Mouse (Mus musculus): ENCODE measurements around the gene Zbtb7a.

Gene Zbtb7a

GRCm38 (mm10) chr10:81190236-81190911 is 55.4 kb downstream of the Zbtb7a start:
- no peak for DNase-seq (ENCODE audit: low spot score in 2 of 2)

DNA sequence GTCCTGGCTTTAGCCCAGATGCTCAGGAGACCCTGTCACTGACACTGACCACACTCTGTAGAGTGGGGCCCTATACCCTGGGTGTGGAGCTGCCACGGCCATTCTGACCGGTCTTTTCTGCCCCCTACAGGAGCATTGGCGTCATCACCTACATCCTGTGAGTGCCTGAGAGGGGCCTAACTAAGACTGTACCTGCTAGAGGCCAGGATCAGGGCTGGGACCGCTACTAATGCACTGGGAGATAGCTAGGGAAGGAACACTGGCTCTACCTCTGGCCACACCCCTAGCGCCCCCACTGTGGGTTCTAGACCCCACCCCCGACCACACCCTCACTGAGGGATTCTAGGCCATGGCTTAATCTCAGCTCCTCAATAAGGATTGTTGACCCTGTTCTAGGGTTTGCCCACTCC is 55.9 kb downstream of the Zbtb7a start:
- no peak for DNase-seq (ENCODE audit: low spot score in 2 of 2)

DNA sequence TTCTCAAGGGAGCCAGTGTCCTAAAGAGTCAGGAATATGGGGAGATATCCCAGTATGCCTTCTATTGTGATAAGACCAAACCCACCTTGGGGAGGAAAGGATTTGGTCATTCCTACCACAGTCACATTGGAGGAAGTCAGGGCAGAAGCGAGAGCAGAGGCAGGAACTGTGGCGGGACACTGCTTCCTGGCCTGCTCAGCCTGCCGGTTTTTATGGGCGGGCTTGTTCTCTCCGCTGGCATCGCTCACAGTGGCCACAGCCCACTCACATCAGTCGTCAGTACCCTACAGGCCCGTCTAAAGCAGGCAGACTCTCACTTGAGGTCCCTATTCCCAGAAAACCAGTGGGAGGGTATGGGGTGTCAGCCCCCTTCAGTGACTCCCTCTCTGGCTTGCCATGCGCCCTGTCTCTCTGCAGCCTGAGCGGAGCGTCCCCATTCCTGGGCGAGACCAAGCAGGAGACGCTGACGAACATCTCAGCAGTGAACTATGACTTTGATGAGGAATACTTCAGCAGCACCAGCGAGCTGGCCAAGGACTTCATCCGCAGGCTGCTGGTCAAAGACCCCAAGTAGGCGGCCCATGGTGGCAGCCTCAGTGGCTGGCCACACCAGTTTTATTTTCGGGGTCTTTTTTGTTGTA is 56.4 kb downstream of the Zbtb7a start:
- no peak for DNase-seq (ENCODE audit: low spot score in 2 of 2)

DNA sequence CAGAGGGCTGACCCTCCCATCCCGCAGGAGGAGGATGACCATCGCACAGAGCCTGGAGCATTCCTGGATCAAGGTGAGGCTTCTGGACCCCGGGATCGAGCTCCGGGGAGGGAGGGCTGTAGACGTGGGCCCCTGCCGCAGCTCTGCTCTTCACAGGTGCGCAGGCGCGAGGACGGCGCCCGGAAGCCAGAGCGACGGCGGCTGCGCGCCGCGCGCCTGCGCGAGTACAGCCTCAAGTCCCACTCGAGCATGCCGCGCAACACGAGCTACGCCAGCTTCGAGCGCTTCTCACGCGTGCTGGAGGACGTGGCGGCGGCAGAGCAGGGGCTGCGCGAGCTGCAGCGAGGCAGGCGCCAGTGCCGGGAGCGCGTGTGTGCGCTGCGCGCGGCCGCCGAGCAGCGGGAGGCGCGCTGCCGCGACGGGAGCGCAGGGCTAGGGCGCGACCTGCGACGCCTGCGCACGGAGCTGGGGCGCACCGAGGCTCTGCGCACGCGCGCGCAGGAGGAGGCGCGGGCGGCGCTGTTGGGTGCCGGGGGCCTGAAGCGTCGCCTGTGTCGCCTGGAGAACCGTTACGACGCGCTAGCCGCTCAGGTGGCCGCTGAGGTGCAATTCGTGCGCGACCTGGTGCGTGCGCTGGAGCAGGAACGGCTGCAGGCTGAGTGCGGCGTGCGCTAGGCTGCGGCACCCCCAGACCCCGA is 57.4 kb downstream of the Zbtb7a start:
- peak; percentile 79 to 90 for DNase-seq (ENCODE audit: low spot score in 2 of 2)

DNA sequence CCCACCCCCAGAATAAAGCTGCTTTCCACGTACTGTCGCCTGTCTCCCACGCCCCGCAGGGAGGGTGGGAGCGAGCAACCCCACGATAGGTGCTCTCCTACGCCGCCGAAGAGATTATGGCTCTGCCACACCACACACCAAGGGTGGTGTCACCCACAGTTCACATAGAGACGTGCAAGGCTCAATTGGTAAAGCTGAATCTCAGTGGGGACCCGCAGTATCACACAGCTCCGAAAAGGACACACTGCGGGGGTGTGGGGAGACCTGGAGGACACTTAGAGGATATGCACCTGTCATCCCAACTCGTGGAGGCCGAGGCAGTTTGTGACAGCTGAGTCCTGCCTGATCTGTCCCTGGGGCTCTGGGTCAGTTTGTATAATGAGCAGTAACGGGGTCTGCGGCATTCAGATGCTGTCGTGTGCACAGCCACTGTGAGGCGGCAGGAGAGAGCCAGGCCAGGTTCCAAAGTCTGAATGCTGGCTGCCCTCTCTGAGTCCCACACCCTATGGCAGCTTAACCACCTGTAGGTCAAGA is 58.0 kb downstream of the Zbtb7a start:
- DNase-seq (ENCODE audit: low spot score in 2 of 2): no peak

DNA sequence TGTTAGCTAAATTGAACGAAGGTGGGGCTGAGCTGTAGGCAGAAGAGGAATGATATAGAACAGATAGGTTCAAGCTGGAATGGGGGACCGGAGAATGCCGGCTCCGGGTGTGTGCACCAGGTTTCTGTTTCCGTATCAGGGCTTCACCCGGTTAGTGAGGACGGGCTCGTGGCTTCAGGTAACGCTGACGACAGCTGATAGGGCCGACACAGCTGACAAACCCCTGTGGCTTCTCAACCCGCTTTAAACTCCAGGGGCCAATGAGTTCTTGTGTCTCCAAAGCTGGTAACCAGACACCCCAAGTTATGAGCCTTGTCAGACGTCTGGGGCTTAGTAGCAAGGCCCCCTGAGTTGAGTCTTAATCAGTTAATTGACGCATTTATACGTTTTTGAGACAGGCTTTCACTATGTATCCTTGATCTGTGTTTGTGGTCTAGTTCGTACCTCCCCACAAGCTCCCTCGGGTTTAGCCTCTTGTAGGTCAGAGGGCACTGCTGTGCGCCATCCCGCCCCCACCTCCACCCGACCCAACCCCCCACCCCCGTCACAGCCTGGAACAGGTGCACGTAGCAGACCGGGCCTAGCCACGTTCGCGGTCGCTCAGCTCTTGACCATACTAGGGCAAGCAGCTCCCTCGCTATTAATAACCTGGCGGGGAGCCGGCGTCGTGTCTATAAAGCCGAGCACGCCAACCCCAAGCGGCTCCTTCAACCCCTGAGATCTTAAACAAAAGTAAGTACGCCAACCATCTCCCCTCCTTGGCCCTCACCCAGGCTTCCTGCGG is 59.2 kb downstream of the Zbtb7a start:
- DNase-seq (ENCODE audit: low spot score in 2 of 2): no peak

DNA sequence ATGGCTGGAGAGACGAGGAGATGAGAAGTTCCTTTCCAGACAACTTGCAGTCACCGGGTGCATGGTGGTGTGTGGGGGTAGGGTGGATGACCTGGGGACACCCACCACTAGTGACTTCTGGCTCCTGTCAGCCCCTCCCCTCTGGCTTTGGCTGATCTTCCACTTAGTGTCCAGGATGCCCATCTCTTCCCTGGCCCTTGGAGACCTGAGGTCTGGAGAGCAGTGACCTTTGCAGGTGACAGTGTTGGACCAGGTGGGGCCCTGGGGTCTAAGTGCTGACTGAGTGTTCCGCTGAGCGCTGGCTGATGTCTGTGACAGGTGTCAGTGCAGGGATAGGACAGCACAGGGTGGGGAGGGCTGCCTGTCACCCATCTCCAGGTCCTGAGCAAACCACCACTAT is 60.3 kb downstream of the Zbtb7a start:
- DNase-seq (ENCODE audit: low spot score in 2 of 2): no peak

DNA sequence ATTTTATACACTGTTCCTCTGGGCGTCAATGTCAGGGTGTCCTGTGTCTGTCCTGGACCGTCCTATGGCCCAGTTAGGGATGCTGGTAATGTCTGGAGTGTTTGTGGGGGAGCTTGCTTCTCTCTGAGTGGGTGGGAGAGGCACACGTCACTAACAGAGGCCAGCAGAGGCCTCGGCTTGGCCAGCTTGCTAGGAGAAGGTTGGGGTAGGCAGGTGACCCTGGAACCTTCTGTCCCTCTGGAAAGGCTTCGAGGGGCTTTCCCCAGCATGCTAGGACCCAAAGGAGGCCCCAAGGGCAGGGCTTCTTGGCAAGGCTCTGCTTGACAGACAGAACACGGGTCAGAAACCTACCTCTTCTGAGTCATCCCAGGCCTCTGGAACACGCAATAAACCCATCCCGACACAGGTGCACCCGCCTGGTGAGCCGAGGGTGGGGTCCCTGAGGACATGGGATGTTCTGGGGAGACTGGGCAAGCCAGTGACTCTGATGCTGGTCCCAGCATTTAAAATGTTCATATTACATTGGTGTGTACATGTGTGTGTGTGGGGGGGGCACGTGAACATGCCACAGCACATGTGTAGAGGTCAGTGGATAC is 61.5 kb downstream of the Zbtb7a start:
- DNase-seq (ENCODE audit: low spot score in 2 of 2): no peak

- no peak for DNase-seq (ENCODE audit: low spot score in 2 of 2)
Observed at GRCm38 (mm10) chr10:81197305-81197704, 62.3 kb downstream of the Zbtb7a start.

GRCm38 (mm10) chr10:81198230-81198629 is 63.2 kb downstream of the Zbtb7a start:
- DNase-seq (ENCODE audit: low spot score in 2 of 2): peak; percentile 62 to 84

- DNase-seq (ENCODE audit: low spot score in 2 of 2): no peak
Observed at GRCm38 (mm10) chr10:81198990-81199389, 64.0 kb downstream of the Zbtb7a start.

- no peak for DNase-seq (ENCODE audit: low spot score in 2 of 2)
Observed at GRCm38 (mm10) chr10:81200141-81200540, 65.1 kb downstream of the Zbtb7a start.

- no peak for DNase-seq (ENCODE audit: low spot score in 2 of 2)
Observed at GRCm38 (mm10) chr10:81200605-81201287, 65.7 kb downstream of the Zbtb7a start.

- DNase-seq (ENCODE audit: low spot score in 2 of 2): no peak
Observed at GRCm38 (mm10) chr10:81201807-81202758, 67.1 kb downstream of the Zbtb7a start, which contains the start of gene Nmrk2. Gene Nmrk2 (minus strand): TSS chr10:81202051.

Data from spleen, postnatal 4 days (tissue).